Mouse (Mus musculus) CD4-positive naive resting alpha-beta T cell, adult 76 days (primary cell): ENCODE measurements around the gene Mpp5. TPM values are rescaled to one million over a fixed set of nuclear protein-coding genes. Genes with fewer than 3 reads are reported as not detected.

Experiments
- total RNA-seq: library from RNA; stranded (reverse); gene quantifications from one replicate; pipeline ENCODE4 v1.2.4, GENCODE M21; 2023

Gene Mpp5
- 9.5 TPM for total RNA-seq

DNA sequence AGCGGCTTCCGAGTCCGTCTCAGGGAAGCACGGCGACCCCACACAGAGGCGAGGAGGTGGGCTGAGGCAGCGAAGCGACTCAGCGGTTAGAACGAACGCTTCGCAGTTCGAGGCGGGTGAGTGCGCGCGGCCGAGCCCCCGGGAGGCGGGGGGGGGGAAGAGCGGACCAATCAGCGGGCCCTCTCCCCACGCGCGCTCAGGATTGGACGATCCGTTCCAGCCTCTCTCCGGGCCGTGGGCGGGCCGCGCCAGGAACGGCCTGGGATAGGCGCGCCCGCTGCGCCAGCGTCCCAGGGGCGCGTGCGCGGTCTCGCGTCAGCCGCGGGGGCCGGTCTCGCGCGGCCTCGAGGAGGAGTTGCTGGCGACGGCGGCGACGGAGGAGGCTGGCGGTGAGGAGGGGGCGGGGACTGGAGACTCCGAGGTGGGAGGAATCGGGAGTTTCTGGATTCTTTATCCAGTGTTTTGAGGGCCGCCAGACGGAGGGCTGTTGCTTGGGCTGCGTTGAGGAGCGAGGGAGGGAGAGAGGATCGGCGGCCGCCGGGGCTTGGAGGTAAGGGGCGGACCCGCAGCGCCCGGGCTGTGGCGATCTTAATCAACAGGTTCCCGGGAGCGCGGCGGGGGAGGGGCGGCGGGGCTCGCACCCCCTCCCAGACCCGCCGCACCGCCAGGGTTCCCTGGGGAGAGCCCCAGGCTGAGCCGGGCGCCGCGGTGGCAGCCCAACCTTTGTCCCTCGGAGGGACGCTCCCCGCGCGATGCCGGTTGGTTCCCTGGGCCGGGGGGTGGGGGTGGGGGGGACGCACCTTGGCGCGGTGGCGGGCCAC is at the start of gene Mpp5:
Gene Mpp5, plus strand, starts transcription at position 351 of the 821 bp plus-strand sequence.

DNA sequence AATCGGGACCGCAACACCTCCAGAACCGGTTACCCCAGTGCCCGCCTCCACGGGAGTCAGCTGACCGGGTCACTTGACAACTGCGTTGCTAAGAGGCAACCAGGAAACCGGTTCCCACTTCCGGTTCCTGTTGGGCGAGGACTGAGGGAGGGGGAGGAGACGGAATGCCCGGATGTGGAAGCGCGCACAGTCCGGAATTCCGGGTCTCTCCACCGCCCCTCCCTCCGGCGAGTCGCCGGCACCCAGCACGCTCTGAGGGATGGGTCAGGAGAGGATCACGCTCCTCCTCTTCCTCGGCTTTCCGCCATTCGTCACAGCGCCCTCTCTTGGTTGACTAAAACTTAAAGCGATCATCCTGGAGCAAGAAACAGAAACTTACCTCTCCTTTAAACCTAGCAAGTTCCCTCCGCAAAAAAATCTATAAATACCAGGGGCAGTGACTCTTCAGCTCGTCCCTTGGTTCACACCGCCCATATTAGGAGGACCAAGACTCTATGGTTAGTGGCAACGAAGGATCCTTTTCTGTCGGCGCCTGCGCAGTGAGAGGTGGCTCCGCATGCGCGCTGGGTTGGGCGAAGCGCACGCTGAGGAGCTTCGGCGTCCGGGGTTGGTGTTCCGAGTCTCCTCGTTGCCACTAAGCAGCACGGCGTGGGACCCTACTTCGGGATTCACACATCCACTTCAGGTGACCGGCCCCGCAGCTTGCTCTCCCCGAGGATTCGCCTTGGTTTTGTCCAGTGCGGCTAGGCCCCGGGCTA is 113.0 kb downstream of the Mpp5 start, which contains the start of the genes Atp6v1d and Eif2s1:
Gene Atp6v1d, minus strand, starts transcription at position 143 of the 758 bp plus-strand sequence.
Gene Eif2s1, plus strand, starts transcription at position 324 of the 758 bp plus-strand sequence.

Other genes starting within 250 kb of the Mpp5 start
- gene Fam71d, start 57.4 kb upstream of the Mpp5 start, total RNA-seq, result not detected
- 105 TPM for gene Atp6v1d, start 112.7 kb downstream of the Mpp5 start, total RNA-seq
- gene Eif2s1, start 112.9 kb downstream of the Mpp5 start, total RNA-seq, result 60.6 TPM
- not detected for gene Plek2, start 158.1 kb downstream of the Mpp5 start, total RNA-seq